Mouse (Mus musculus) lung, postnatal 0 days (tissue): ENCODE measurements around the gene Gng7.

ENCODE experiments used
- CTCF ChIP-seq: IDR thresholded peaks from 2 replicates; pipeline ENCODE4 v1.5.1; 2016; ENCODE audit warnings: antibody characterized with exemption, mild to moderate bottlenecking
- EP300 ChIP-seq: IDR thresholded peaks from 2 replicates; pipeline ENCODE4 v1.6.1; 2016; ENCODE audit warnings: antibody characterized with exemption, mild to moderate bottlenecking, control low read depth

DNA sequence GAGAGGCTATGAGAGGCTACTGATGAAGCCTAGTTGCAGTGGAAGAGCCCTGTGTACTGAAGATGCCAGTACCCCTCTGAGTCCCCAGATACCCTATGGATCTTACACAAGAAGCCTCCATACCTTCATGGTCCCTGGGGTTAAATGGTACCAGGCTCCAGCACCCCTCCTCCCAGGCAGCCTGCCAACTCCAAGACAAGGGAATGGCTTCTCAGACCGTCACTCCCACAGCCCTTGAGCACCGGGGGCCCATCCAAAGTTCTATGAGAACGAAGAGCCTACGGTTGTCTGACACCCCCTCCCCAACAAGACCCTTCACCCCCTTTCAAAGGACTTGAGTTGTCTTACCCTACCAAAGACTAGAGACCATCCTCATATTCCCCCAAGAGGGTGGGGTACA, 99.0 kb downstream of the Gng7 start:
- TF ChIP-seq CTCF = no peak
- no peak for TF ChIP-seq EP300
